Mouse (Mus musculus): ENCODE data around the gene BC030870. TPM values are rescaled to one million over a fixed set of nuclear protein-coding genes. Genes with fewer than 3 reads are reported as not detected.

The BC030870 gene
- polyA plus RNA-seq, 1 experiment from 2014 or later: not detected

- Histone ChIP-seq H3K4me3 (replicated peaks; ENCODE audit: low read length) (no peak overlapping the region), H3K27ac (ENCODE audit: low read length) (no peak overlapping the region), H3K27me3 (replicated peaks; ENCODE audit: control insufficient read depth, insufficient read depth, low read length) (no peaks in the 10 kb centered on the region), H3K9me3 (ENCODE audit: control insufficient read depth, low read length) (no peaks in the 10 kb centered on the region), H3K36me3 (ENCODE audit: control insufficient read depth, insufficient read depth) (no peaks in the 10 kb centered on the region), H3K9ac (replicated peaks; ENCODE audit: low read depth, low read length) (no peak overlapping the region), H3K4me2 (ENCODE audit: low read length) (no peak overlapping the region), H3K4me1 (replicated peaks; ENCODE audit: control insufficient read depth, insufficient read depth, low read length) (no peaks in the 10 kb centered on the region)
- WGBS: 93% methylated on average over 12 of the region's 12 CpGs
- ATAC-seq: no peak
Measured at GRCm38 (mm10) chr8:65088120-65088519, 41.2 kb downstream of the BC030870 start.

GRCm38 (mm10) chr8:65087711-65088110 lies 41.7 kb downstream of the BC030870 start:
- ATAC-seq: no peak
- Histone ChIP-seq H3K36me3 (ENCODE audit: control insufficient read depth, insufficient read depth) (no peaks in the 10 kb centered on the region), H3K9me3 (ENCODE audit: control insufficient read depth, low read length) (no peaks in the 10 kb centered on the region), H3K4me3 (replicated peaks; ENCODE audit: low read length) (no peak overlapping the region), H3K4me2 (ENCODE audit: low read length) (no peak overlapping the region), H3K27ac (ENCODE audit: low read length) (no peak overlapping the region), H3K27me3 (replicated peaks; ENCODE audit: control insufficient read depth, insufficient read depth, low read length) (no peaks in the 10 kb centered on the region), H3K4me1 (replicated peaks; ENCODE audit: control insufficient read depth, insufficient read depth, low read length) (no peaks in the 10 kb centered on the region), H3K9ac (replicated peaks; ENCODE audit: low read depth, low read length) (no peak overlapping the region)
- WGBS: 62% methylated on average over 8 of the region's 8 CpGs

GRCm38 (mm10) chr8:65085680-65086079 lies 43.7 kb downstream of the BC030870 start:
- Histone ChIP-seq H3K9me3 (ENCODE audit: control insufficient read depth, low read length) (no peaks in the 10 kb centered on the region), H3K27ac (ENCODE audit: low read length) (no peak overlapping the region), H3K4me3 (replicated peaks; ENCODE audit: low read length) (no peak overlapping the region), H3K4me1 (replicated peaks; ENCODE audit: control insufficient read depth, insufficient read depth, low read length) (no peaks in the 10 kb centered on the region), H3K9ac (replicated peaks; ENCODE audit: low read depth, low read length) (no peak overlapping the region), H3K4me2 (ENCODE audit: low read length) (no peak overlapping the region), H3K27me3 (replicated peaks; ENCODE audit: control insufficient read depth, insufficient read depth, low read length) (no peaks in the 10 kb centered on the region), H3K36me3 (ENCODE audit: control insufficient read depth, insufficient read depth) (no peaks in the 10 kb centered on the region)
- 76% methylated on average over 2 of the region's 2 CpGs for WGBS
- no peak for ATAC-seq

- no peak overlapping the region for H3K9ac ChIP-seq (replicated peaks; ENCODE audit: low read depth, low read length)
Measured at GRCm38 (mm10) chr8:65080731-65081130, 48.6 kb downstream of the BC030870 start.

GRCm38 (mm10) chr8:65074733-65075132 lies 54.6 kb downstream of the BC030870 start, which contains the start of gene Gm10663:
Gm10663 (plus strand) TSS chr8:65075033.
- Histone ChIP-seq H3K9ac (replicated peaks; ENCODE audit: low read depth, low read length) (no peak within 1 kb of the TSS), H3K4me3 (replicated peaks; ENCODE audit: low read length) (no peak within 1 kb of the TSS), H3K27me3 (replicated peaks; ENCODE audit: control insufficient read depth, insufficient read depth, low read length) (no peaks in the 10 kb centered on the region), H3K4me1 (replicated peaks; ENCODE audit: control insufficient read depth, insufficient read depth, low read length) (no peaks in the 10 kb centered on the region), H3K36me3 (ENCODE audit: control insufficient read depth, insufficient read depth) (no peaks in the 10 kb centered on the region), H3K9me3 (ENCODE audit: control insufficient read depth, low read length) (no peaks in the 10 kb centered on the region), H3K27ac (ENCODE audit: low read length) (no peak within 1 kb of the TSS), H3K4me2 (ENCODE audit: low read length) (no peak within 1 kb of the TSS)
- ATAC-seq: no peak
- WGBS: 94% methylated on average over 2 of the region's 2 CpGs

More at GRCm38 (mm10) chr8:65080731-65081130, 48.6 kb downstream of the BC030870 start:
- Histone ChIP-seq H3K9me3 (ENCODE audit: control insufficient read depth, low read length) (no peaks in the 10 kb centered on the region), H3K4me1 (replicated peaks; ENCODE audit: control insufficient read depth, insufficient read depth, low read length) (no peaks in the 10 kb centered on the region), H3K36me3 (ENCODE audit: control insufficient read depth, insufficient read depth) (no peaks in the 10 kb centered on the region), H3K27ac (ENCODE audit: low read length) (no peak overlapping the region), H3K4me3 (replicated peaks; ENCODE audit: low read length) (no peak overlapping the region), H3K4me2 (ENCODE audit: low read length) (no peak overlapping the region), H3K27me3 (replicated peaks; ENCODE audit: control insufficient read depth, insufficient read depth, low read length) (no peaks in the 10 kb centered on the region)
- 75% methylated on average over 9 of the region's 9 CpGs for WGBS
- no peak for ATAC-seq

GRCm38 (mm10) chr8:65070996-65071395 lies 58.4 kb downstream of the BC030870 start:
- no peak overlapping the region for H3K4me3 ChIP-seq (replicated peaks; ENCODE audit: low read length)
- no peaks in the 10 kb centered on the region for H3K27me3 ChIP-seq (replicated peaks; ENCODE audit: control insufficient read depth, insufficient read depth, low read length)
- H3K9me3 ChIP-seq (ENCODE audit: control insufficient read depth, low read length): no peaks in the 10 kb centered on the region
- no peak overlapping the region for H3K27ac ChIP-seq (ENCODE audit: low read length)
- peaks cover 3% of the 10 kb centered on the region; the same call in 1 of the 2 replicates for H3K4me1 ChIP-seq (replicated peaks; ENCODE audit: control insufficient read depth, insufficient read depth, low read length)
- no peak overlapping the region for H3K9ac ChIP-seq (replicated peaks; ENCODE audit: low read depth, low read length)
- ATAC-seq: no peak
- no peak overlapping the region for H3K4me2 ChIP-seq (ENCODE audit: low read length)
- 71% methylated on average over 4 of the region's 4 CpGs for WGBS
- no peaks in the 10 kb centered on the region for H3K36me3 ChIP-seq (ENCODE audit: control insufficient read depth, insufficient read depth)

- Histone ChIP-seq H3K4me3 (replicated peaks; ENCODE audit: low read length) (no peak overlapping the region), H3K9me3 (ENCODE audit: control insufficient read depth, low read length) (no peaks in the 10 kb centered on the region), H3K4me2 (ENCODE audit: low read length) (no peak overlapping the region), H3K9ac (replicated peaks; ENCODE audit: low read depth, low read length) (no peak overlapping the region), H3K27me3 (replicated peaks; ENCODE audit: control insufficient read depth, insufficient read depth, low read length) (no peaks in the 10 kb centered on the region), H3K36me3 (ENCODE audit: control insufficient read depth, insufficient read depth) (no peaks in the 10 kb centered on the region), H3K27ac (ENCODE audit: low read length) (no peak overlapping the region), H3K4me1 (replicated peaks; ENCODE audit: control insufficient read depth, insufficient read depth, low read length) (peaks cover 3% of the 10 kb centered on the region; the same call in 1 of the 2 replicates)
- peak; percentile 72 for ATAC-seq
- WGBS: 44% methylated on average over 4 of the region's 4 CpGs
Measured at GRCm38 (mm10) chr8:65068473-65068819, 60.9 kb downstream of the BC030870 start.

GRCm38 (mm10) chr8:65067694-65068472 lies 61.5 kb downstream of the BC030870 start:
- Histone ChIP-seq H3K9ac (replicated peaks; ENCODE audit: low read depth, low read length) (no peak overlapping the region), H3K4me1 (replicated peaks; ENCODE audit: control insufficient read depth, insufficient read depth, low read length) (peaks cover 3% of the 10 kb centered on the region; the same call in 1 of the 2 replicates), H3K27ac (ENCODE audit: low read length) (no peak overlapping the region), H3K9me3 (ENCODE audit: control insufficient read depth, low read length) (no peaks in the 10 kb centered on the region), H3K4me3 (replicated peaks; ENCODE audit: low read length) (no peak overlapping the region), H3K27me3 (replicated peaks; ENCODE audit: control insufficient read depth, insufficient read depth, low read length) (no peaks in the 10 kb centered on the region), H3K4me2 (ENCODE audit: low read length) (peak overlapping the region; percentile 6; the same call in 1 of the 2 replicates), H3K36me3 (ENCODE audit: control insufficient read depth, insufficient read depth) (no peaks in the 10 kb centered on the region)
- ATAC-seq: peak; percentile 65
- 12% methylated on average over 10 of the region's 10 CpGs for WGBS

GRCm38 (mm10) chr8:65067031-65067430 lies 62.3 kb downstream of the BC030870 start:
- H3K4me2 ChIP-seq (ENCODE audit: low read length): no peak overlapping the region
- H3K9me3 ChIP-seq (ENCODE audit: control insufficient read depth, low read length): no peaks in the 10 kb centered on the region
- no peak overlapping the region for H3K4me3 ChIP-seq (replicated peaks; ENCODE audit: low read length)
- H3K27ac ChIP-seq (ENCODE audit: low read length): no peak overlapping the region
- ATAC-seq: no peak
- 91% methylated on average over 4 of the region's 4 CpGs for WGBS
- H3K36me3 ChIP-seq (ENCODE audit: control insufficient read depth, insufficient read depth): no peaks in the 10 kb centered on the region
- H3K9ac ChIP-seq (replicated peaks; ENCODE audit: low read depth, low read length): no peak overlapping the region
- no peaks in the 10 kb centered on the region for H3K27me3 ChIP-seq (replicated peaks; ENCODE audit: control insufficient read depth, insufficient read depth, low read length)
- peaks cover 3% of the 10 kb centered on the region; the same call in 1 of the 2 replicates for H3K4me1 ChIP-seq (replicated peaks; ENCODE audit: control insufficient read depth, insufficient read depth, low read length)
